Mouse (Mus musculus): ENCODE measurements around the gene Dhx40.

Dhx40 gene

GRCm38 (mm10) chr11:86807505-86807989, at the start of gene Dhx40:
Gene Dhx40, minus strand, starts transcription at chr11:86807746.
- in situ Hi-C loops (cut with MboI) = loop anchor here (5.0 kb wide), 1 partner anchor 50 kb away; the partner anchor contains the start of gene Cltc

- in situ Hi-C loops (cut with MboI) = no loop called here
Observed at GRCm38 (mm10) chr11:86855639-86856425, 48.3 kb upstream of the Dhx40 start.

GRCm38 (mm10) chr11:86853081-86853480, 45.5 kb upstream of the Dhx40 start:
- in situ Hi-C loops (cut with MboI) = no loop called here

GRCm38 (mm10) chr11:86852534-86853054, 45.0 kb upstream of the Dhx40 start:
- in situ Hi-C loops (cut with MboI) = no loop called here

- in situ Hi-C loops (cut with MboI) = no loop called here
Observed at GRCm38 (mm10) chr11:86851714-86852533, 44.4 kb upstream of the Dhx40 start.

- in situ Hi-C loops (cut with MboI) = no loop called here
Observed at GRCm38 (mm10) chr11:86851234-86851671, 43.7 kb upstream of the Dhx40 start.

GRCm38 (mm10) chr11:86843831-86844230, 36.3 kb upstream of the Dhx40 start:
- in situ Hi-C loops (cut with MboI) = no loop called here

- in situ Hi-C loops (cut with MboI) = no loop called here
Observed at GRCm38 (mm10) chr11:86841261-86841660, 33.7 kb upstream of the Dhx40 start.

- in situ Hi-C loops (cut with MboI) = no loop called here
Observed at GRCm38 (mm10) chr11:86840511-86841154, 33.1 kb upstream of the Dhx40 start.

GRCm38 (mm10) chr11:86839716-86840447, 32.3 kb upstream of the Dhx40 start:
- in situ Hi-C loops (cut with MboI) = no loop called here

GRCm38 (mm10) chr11:86838792-86839191, 31.2 kb upstream of the Dhx40 start:
- in situ Hi-C loops (cut with MboI) = no loop called here

- in situ Hi-C loops (cut with MboI) = no loop called here
Observed at GRCm38 (mm10) chr11:86836366-86836765, 28.8 kb upstream of the Dhx40 start.

GRCm38 (mm10) chr11:86834628-86835338, 27.2 kb upstream of the Dhx40 start:
- in situ Hi-C loops (cut with MboI) = no loop called here

GRCm38 (mm10) chr11:86834050-86834449, 26.5 kb upstream of the Dhx40 start:
- in situ Hi-C loops (cut with MboI) = no loop called here

- in situ Hi-C loops (cut with MboI) = no loop called here
Observed at GRCm38 (mm10) chr11:86833153-86833552, 25.6 kb upstream of the Dhx40 start.

GRCm38 (mm10) chr11:86828396-86828795, 20.9 kb upstream of the Dhx40 start:
- in situ Hi-C loops (cut with MboI) = no loop called here

- in situ Hi-C loops (cut with MboI) = no loop called here
Observed at GRCm38 (mm10) chr11:86827476-86828245, 20.1 kb upstream of the Dhx40 start.

GRCm38 (mm10) chr11:86824433-86824832, 16.9 kb upstream of the Dhx40 start:
- in situ Hi-C loops (cut with MboI) = no loop called here

- in situ Hi-C loops (cut with MboI) = no loop called here
Observed at GRCm38 (mm10) chr11:86822531-86822930, 15.0 kb upstream of the Dhx40 start.

GRCm38 (mm10) chr11:86819536-86819935, 12.0 kb upstream of the Dhx40 start:
- in situ Hi-C loops (cut with MboI) = no loop called here

All from mature B cell (primary cell).